ENCODE assay signal across 8 mouse cellular contexts in genomic region chr4:82507541-82508280, GRCm38 (mm10).
DNase-seq lines count a peak whose midpoint lies in the region; ATAC-seq and TF ChIP-seq lines count a peak whose summit lies in the region.

No protein-coding gene starts in this region.

- no peaks in the 10 kb centered on the region for H3K27me3 ChIP-seq in kidney, adult 2 months (replicated peaks; ENCODE audit: control insufficient read depth, insufficient read depth, low read length)
- no peaks in the 10 kb centered on the region for H3K27me3 ChIP-seq in heart, embryonic 12.5 days (replicated peaks)
- H3K27me3 ChIP-seq in midbrain, postnatal 0 days (ENCODE audit: insufficient read depth, low read length), result no peaks in the 10 kb centered on the region

- H3K27ac ChIP-seq in kidney, adult 2 months (ENCODE audit: insufficient read depth, low read depth, low read length), result peak overlapping the region; percentile 25
- H3K27ac ChIP-seq in heart, embryonic 12.5 days (ENCODE audit: poor library complexity, severe bottlenecking), result peak overlapping the region; percentile 99
- H3K27ac ChIP-seq in midbrain, postnatal 0 days (ENCODE audit: low read depth, low read length), result peak overlapping the region; percentile 91

- no peaks in the 10 kb centered on the region for H3K36me3 ChIP-seq in kidney, adult 2 months (ENCODE audit: control insufficient read depth, insufficient read depth, low read length)
- no peaks in the 10 kb centered on the region for H3K36me3 ChIP-seq in heart, embryonic 12.5 days
- H3K36me3 ChIP-seq in midbrain, postnatal 0 days (ENCODE audit: insufficient read depth, low read length), result no peaks in the 10 kb centered on the region

- 22% methylated on average over 15 of the region's 15 CpGs for WGBS in kidney, adult 2 months
- 4% methylated on average over 15 of the region's 15 CpGs for WGBS in heart, embryonic 12.5 days
- 11% methylated on average over 15 of the region's 15 CpGs for WGBS in midbrain, postnatal 0 days

- peaks cover 22% of the 10 kb centered on the region; the same call in 1 of the 2 replicates for H3K4me1 ChIP-seq in kidney, adult 2 months (ENCODE audit: control insufficient read depth, insufficient read depth, low read length)
- peaks cover 34% of the 10 kb centered on the region for H3K4me1 ChIP-seq in heart, embryonic 12.5 days (replicated peaks)
- no peaks in the 10 kb centered on the region for H3K4me1 ChIP-seq in midbrain, postnatal 0 days (ENCODE audit: insufficient read depth, low read length)

- H3K4me3 ChIP-seq in kidney, adult 2 months (ENCODE audit: insufficient read depth, low read depth, low read length), result peak overlapping the region; percentile 10
- peak overlapping the region; percentile 99 for H3K4me3 ChIP-seq in heart, embryonic 12.5 days
- peak overlapping the region; percentile 69 for H3K4me3 ChIP-seq in midbrain, postnatal 0 days (ENCODE audit: low read depth, low read length)

- ATAC-seq in heart, embryonic 12.5 days (ENCODE audit: insufficient number of reproducible peaks, low FRiP score), result no peak
- ATAC-seq in midbrain, postnatal 0 days (ENCODE audit: low FRiP score), result no peak

- TF ChIP-seq POLR2A in kidney, adult 2 months (IDR thresholded peaks at IDR 0.05; ENCODE audit: low read depth, low read length), result no peak

- DNase-seq in kidney, adult 2 months, result peak; percentile 41
- no peak for DNase-seq in kidney, adult 9 months
- DNase-seq in cerebellum, postnatal 14 days, result peak; percentile 66 to 69
- DNase-seq in kidney, postnatal 25 days, result peak; percentile 29 to 60
- DNase-seq in midbrain, postnatal 0 days (ENCODE audit: low spot score), result peak; percentile 79
- DNase-seq in urinary bladder, postnatal 10 days (ENCODE audit: low spot score), result no peak
- no peak for DNase-seq in thymus, postnatal 10 days (ENCODE audit: low spot score in 2 of 2)

- no peaks in the 10 kb centered on the region for H3K9me3 ChIP-seq in heart, embryonic 12.5 days (replicated peaks)
- no peaks in the 10 kb centered on the region for H3K9me3 ChIP-seq in midbrain, postnatal 0 days (ENCODE audit: low read length)

- H3K4me2 ChIP-seq in heart, embryonic 12.5 days, result peak overlapping the region; percentile 95
- peak overlapping the region; percentile 98 for H3K4me2 ChIP-seq in midbrain, postnatal 0 days (ENCODE audit: low read depth, low read length, poor library complexity, severe bottlenecking)

- no peak for TF ChIP-seq CTCF in kidney, adult 2 months (conservative IDR thresholded peaks at IDR 0.05; ENCODE audit: insufficient read depth, insufficient read length, low read depth, low read length)
- no peak for TF ChIP-seq CTCF in midbrain, postnatal 0 days (IDR thresholded peaks at IDR 0.05)

- peak overlapping the region; percentile 100 for H3K9ac ChIP-seq in heart, embryonic 12.5 days
- H3K9ac ChIP-seq in midbrain, postnatal 0 days (replicated peaks; ENCODE audit: low read length, poor library complexity, severe bottlenecking), result peak overlapping the region; percentile 77; the same call in 1 of the 2 replicates

Comparison
In these comparisons a context has a peak if more than half of its experiments do, and no peak if none do; other contexts are left out.
1. DNase-seq: peak in kidney, adult 2 months (single experiment), cerebellum, postnatal 14 days (2 of 2), kidney, postnatal 25 days (2 of 2) and midbrain, postnatal 0 days (single experiment); none in kidney, adult 9 months (single experiment), urinary bladder, postnatal 10 days (single experiment) and thymus, postnatal 10 days (0 of 2).
2. H3K27ac ChIP-seq: peak in every context shown above with its lines; median percentile 99 in heart, embryonic 12.5 days; 91 in midbrain, postnatal 0 days; 25 in kidney, adult 2 months.
3. H3K4me3 ChIP-seq: peak in every context shown above with its lines; median percentile 99 in heart, embryonic 12.5 days; 69 in midbrain, postnatal 0 days; 10 in kidney, adult 2 months.